Mouse (Mus musculus) liver, adult 2 months (tissue): ENCODE measurements around the gene Slc35e3. TPM values are rescaled to one million over a fixed set of nuclear protein-coding genes. Genes with fewer than 3 reads are reported as not detected.
"Not testable (repeated sequence)": the region's sequence is repeated elsewhere in the genome, so short reads cannot be mapped to it uniquely, and the experiment has no call there.

Source experiments
- DNase-seq: peaks from one replicate; pipeline ENCODE4 v3.0.0-alpha.2; 2011; ENCODE audit warnings: low read depth, low spot score; ENCODE audit errors: extremely low read depth
- H3K27ac ChIP-seq: fragments of 200-500 bp; replicated peaks from 2 replicates; pipeline ENCODE4 v1.5.1; 2012; ENCODE audit warnings: low read depth, mild to moderate bottlenecking, control low read depth, inconsistent platforms, low read length; ENCODE audit not compliant: insufficient read depth
- H3K27me3 ChIP-seq: fragments of 200-500 bp; 2 replicates; pipeline ENCODE4 v1.6.1; 2012; ENCODE audit warnings: mild to moderate bottlenecking, moderate library complexity, low read length, inconsistent platforms; ENCODE audit not compliant: control insufficient read depth, insufficient read depth
- H3K36me3 ChIP-seq: fragments of 200-500 bp; 2 replicates; pipeline ENCODE4 v1.6.1; 2012; ENCODE audit warnings: low read length, inconsistent platforms; ENCODE audit not compliant: control insufficient read depth, insufficient read depth
- H3K4me1 ChIP-seq: fragments of 200-500 bp; 2 replicates; pipeline ENCODE4 v1.6.1; 2011; ENCODE audit warnings: low read length; ENCODE audit not compliant: control insufficient read depth, insufficient read depth
- H3K4me3 ChIP-seq: fragments of 200-500 bp; 2 replicates; pipeline ENCODE4 v1.5.1; 2011; ENCODE audit warnings: low read depth, mild to moderate bottlenecking, control low read depth, low read length, moderate library complexity; ENCODE audit not compliant: insufficient read depth
- H3K79me2 ChIP-seq: fragments of 200-500 bp; 2 replicates; pipeline ENCODE4 v1.6.1; 2012; ENCODE audit warnings: inconsistent platforms, mild to moderate bottlenecking, low read length, moderate library complexity; ENCODE audit not compliant: control insufficient read depth, insufficient read depth
- H3K9ac ChIP-seq: fragments of 200-500 bp; 2 replicates; pipeline ENCODE4 v1.6.1; 2012; ENCODE audit warnings: low read depth, mild to moderate bottlenecking, control low read depth, inconsistent platforms, low read length
- CTCF ChIP-seq: fragments of 200-500 bp; IDR thresholded peaks from 2 replicates; pipeline ENCODE4 v1.5.1; 2011; ENCODE audit warnings: low read depth, low read length, control low read depth
- POLR2A ChIP-seq: fragments of 200-500 bp; IDR thresholded peaks from 2 replicates; pipeline ENCODE4 v1.6.1; 2011; ENCODE audit warnings: low read length, control low read depth; ENCODE audit not compliant: insufficient read depth; ENCODE audit errors: extremely low read depth
- WGBS: fragments of 180-500 bp; shearing (Covaris S2); methylation state at CpG from one replicate; pipeline ENCODE4 v1.1.7; 2018; 5-methylcytosine and 5-hydroxymethylcytosine counted together
- polyA plus RNA-seq: library from polyadenylated mRNA; depleted of rRNA; stranded (reverse); fragments of >200 nt; gene quantifications from 2 replicates; pipeline ENCODE4 v1.2.3, GENCODE M21; 2012
- total RNA-seq: library from RNA; depleted of rRNA; stranded (reverse); fragments of >200 nt; gene quantifications from 2 replicates; pipeline ENCODE4 v1.2.3, GENCODE M21; 2014

The Slc35e3 gene
- total and polyA plus RNA-seq, 2 experiments: 4.1 to 7.1 TPM

- H3K36me3 ChIP-seq: peaks cover 31% of the 10 kb centered on the region
- 68% methylated on average over 2 of the region's 2 CpGs for WGBS
- no peak overlapping the region for H3K27ac ChIP-seq
- H3K9ac ChIP-seq: no peak overlapping the region
- TF ChIP-seq POLR2A: no peak
- no peak for TF ChIP-seq CTCF
- H3K4me1 ChIP-seq: peaks cover 11% of the 10 kb centered on the region
- DNase-seq: no peak
- H3K27me3 ChIP-seq: no peaks in the 10 kb centered on the region
- peaks cover 12% of the 10 kb centered on the region; the same call in 1 of the 2 replicates for H3K79me2 ChIP-seq
- H3K4me3 ChIP-seq: no peak overlapping the region
These were observed 38.9 kb downstream of the Slc35e3 start for GRCm38 (mm10) chr10:117707114-117707838.

GRCm38 (mm10) chr10:117706440-117706839 is 39.7 kb downstream of the Slc35e3 start:
- no peak overlapping the region for H3K9ac ChIP-seq
- TF ChIP-seq CTCF (no peak), POLR2A (no peak)
- no peak overlapping the region for H3K4me3 ChIP-seq
- H3K27ac ChIP-seq: no peak overlapping the region
- H3K36me3 ChIP-seq: peaks cover 38% of the 10 kb centered on the region
- 76% methylated on average over 6 of the region's 6 CpGs for WGBS
- H3K4me1 ChIP-seq: peaks cover 8% of the 10 kb centered on the region
- no peak for DNase-seq
- no peaks in the 10 kb centered on the region for H3K27me3 ChIP-seq
- H3K79me2 ChIP-seq: peaks cover 17% of the 10 kb centered on the region; the same call in 1 of the 2 replicates

GRCm38 (mm10) chr10:117705806-117706205 is 40.4 kb downstream of the Slc35e3 start:
- peaks cover 41% of the 10 kb centered on the region for H3K36me3 ChIP-seq
- peaks cover 4% of the 10 kb centered on the region for H3K4me1 ChIP-seq
- no peak overlapping the region for H3K27ac ChIP-seq
- H3K79me2 ChIP-seq: peaks cover 17% of the 10 kb centered on the region; the same call in 1 of the 2 replicates
- TF ChIP-seq CTCF (no peak), POLR2A (no peak)
- no peak overlapping the region for H3K4me3 ChIP-seq
- H3K9ac ChIP-seq: no peak overlapping the region
- H3K27me3 ChIP-seq: no peaks in the 10 kb centered on the region
- no peak for DNase-seq

- Histone ChIP-seq H3K27me3 (no peaks in the 10 kb centered on the region), H3K9ac (no peak overlapping the region), H3K4me1 (peaks cover 4% of the 10 kb centered on the region), H3K36me3 (peaks cover 49% of the 10 kb centered on the region), H3K4me3 (no peak overlapping the region), H3K79me2 (peaks cover 17% of the 10 kb centered on the region; the same call in 1 of the 2 replicates), H3K27ac (no peak overlapping the region)
- DNase-seq: no peak
- no peak for TF ChIP-seq CTCF
- TF ChIP-seq POLR2A: no peak
- WGBS: 95% methylated on average over 6 of the region's 6 CpGs
These were observed 41.2 kb downstream of the Slc35e3 start for GRCm38 (mm10) chr10:117704964-117705335.

- not testable (repeated sequence) for H3K9ac ChIP-seq, H3K27me3 ChIP-seq, DNase-seq, H3K4me3 ChIP-seq, H3K27ac ChIP-seq, H3K4me1 ChIP-seq
- Histone ChIP-seq H3K36me3 (peaks cover 54% of the 10 kb centered on the region), H3K79me2 (peaks cover 17% of the 10 kb centered on the region; the same call in 1 of the 2 replicates)
- WGBS: 88% methylated on average over 6 of the region's 6 CpGs
These were observed 41.7 kb downstream of the Slc35e3 start for GRCm38 (mm10) chr10:117704314-117704963.

- Histone ChIP-seq H3K27me3 (no peaks in the 10 kb centered on the region), H3K4me3 (no peak overlapping the region), H3K27ac (no peak overlapping the region), H3K79me2 (peaks cover 13% of the 10 kb centered on the region; the same call in 1 of the 2 replicates), H3K36me3 (peaks cover 61% of the 10 kb centered on the region), H3K9ac (no peak overlapping the region), H3K4me1 (peaks cover 4% of the 10 kb centered on the region)
- TF ChIP-seq CTCF: no peak
- no peak for TF ChIP-seq POLR2A
- WGBS: 19% methylated on average over 3 of the region's 3 CpGs
- DNase-seq: peak; percentile 62
These were observed 42.7 kb downstream of the Slc35e3 start for GRCm38 (mm10) chr10:117703506-117703905.
